Mouse (Mus musculus) MEL (cell line): ENCODE measurements around the gene Krt26. TPM values are rescaled to one million over a fixed set of nuclear protein-coding genes. Genes with fewer than 3 reads are reported as not detected.

Experiments used
- DNase-seq: peaks from one replicate; pipeline ENCODE4 v3.0.0; 2011; ENCODE audit warnings: low read depth, low spot score
- H3K27ac ChIP-seq: 2 replicates; pipeline ENCODE4 v1.5.1; 2012; ENCODE audit warnings: low read depth, mild to moderate bottlenecking, control low read depth, low read length, moderate library complexity; ENCODE audit not compliant: control insufficient read depth
- H3K27me3 ChIP-seq, 2 experiments: fragments of 150-350 bp in 1 of 2; sonication (generic) in 1 of 2; 2 replicates each; pipeline ENCODE4 v1.6.1; 2012; ENCODE audit warnings: low read length in 2 of 2, mild to moderate bottlenecking in 2 of 2, improper control_type of control experiment in 1 of 2, moderate library complexity in 1 of 2; ENCODE audit not compliant: insufficient read depth in 2 of 2, control insufficient read depth in 1 of 2
- H3K36me3 ChIP-seq, 2 experiments: 2 replicates each; pipeline ENCODE4 v1.6.1; 2012 to 2014; ENCODE audit warnings: low read length in 2 of 2, improper control_type of control experiment in 1 of 2, inconsistent platforms in 1 of 2, mild to moderate bottlenecking in 1 of 2; ENCODE audit not compliant: insufficient read depth in 2 of 2, control insufficient read depth in 1 of 2
- H3K4me1 ChIP-seq, 2 experiments: fragments of 150-350 bp in 1 of 2; sonication (generic) in 1 of 2; 2 replicates each; pipeline ENCODE4 v1.6.1; 2012; ENCODE audit warnings: low read length in 2 of 2, improper control_type of control experiment in 1 of 2, mild to moderate bottlenecking in 1 of 2; ENCODE audit not compliant: insufficient read depth in 2 of 2, control insufficient read depth in 1 of 2
- H3K4me3 ChIP-seq, 2 experiments: fragments of 150-350 bp in 1 of 2; sonication (generic) in 1 of 2; 2 replicates each; pipeline ENCODE4 v1.5.1; 2012; ENCODE audit warnings: low read depth in 2 of 2, low read length in 2 of 2, mild to moderate bottlenecking in 2 of 2, moderate library complexity in 2 of 2, control low read depth in 1 of 2, improper control_type of control experiment in 1 of 2; ENCODE audit not compliant: control insufficient read depth in 1 of 2, insufficient read depth in 1 of 2
- H3K79me2 ChIP-seq: 2 replicates; pipeline ENCODE4 v1.6.1; 2012; ENCODE audit warnings: mild to moderate bottlenecking, low read length, moderate library complexity; ENCODE audit not compliant: control insufficient read depth, poor library complexity, insufficient read depth
- H3K9ac ChIP-seq: 2 replicates; pipeline ENCODE4 v1.6.1; 2012; ENCODE audit warnings: low read depth, mild to moderate bottlenecking, control low read depth, low read length, moderate library complexity; ENCODE audit not compliant: control insufficient read depth, poor library complexity, severe bottlenecking
- H3K9me3 ChIP-seq: fragments of 150-350 bp; sonication (generic); replicated peaks from 2 replicates; pipeline ENCODE4 v1.6.1; 2012; ENCODE audit warnings: mild to moderate bottlenecking, low read length, improper control_type of control experiment, moderate library complexity; ENCODE audit not compliant: insufficient read depth
- CTCF ChIP-seq, 3 experiments: IDR thresholded peaks in 2 of 3; conservative IDR thresholded peaks in 1 of 3; 2 replicates each; pipeline ENCODE4 v1.5.1; 2011 to 2012; ENCODE audit warnings: low read length in 3 of 3, low read depth in 2 of 3, mild to moderate bottlenecking in 2 of 3, improper control_type of control experiment in 1 of 3, inconsistent platforms in 1 of 3, mixed read lengths in 1 of 3, moderate library complexity in 1 of 3; ENCODE audit not compliant: control insufficient read depth in 1 of 3, insufficient read depth in 1 of 3, poor library complexity in 1 of 3, severe bottlenecking in 1 of 3
- ETS1 ChIP-seq: IDR thresholded peaks from 2 replicates; pipeline ENCODE4 v1.6.1; 2012; ENCODE audit warnings: low read depth, mild to moderate bottlenecking, inconsistent platforms, low read length, improper control_type of control experiment, moderate library complexity
- GATA1 ChIP-seq: IDR thresholded peaks from 2 replicates; pipeline ENCODE4 v1.6.1; 2011; ENCODE audit warnings: low read depth, low read length, improper control_type of control experiment
- HCFC1 ChIP-seq: IDR thresholded peaks from 2 replicates; pipeline ENCODE4 v1.6.1; 2012; ENCODE audit warnings: low read depth, mild to moderate bottlenecking, inconsistent platforms, low read length, improper control_type of control experiment, moderate library complexity
- JUND ChIP-seq: IDR thresholded peaks from 2 replicates; pipeline ENCODE4 v1.6.1; 2011; ENCODE audit warnings: low read depth, mild to moderate bottlenecking, improper control_type of control experiment, low read length
- KAT2A ChIP-seq: conservative IDR thresholded peaks from 2 replicates; pipeline ENCODE4 v1.6.1; 2012; ENCODE audit warnings: low read depth, low read length, improper control_type of control experiment, inconsistent platforms
- MAX ChIP-seq: IDR thresholded peaks from 2 replicates; pipeline ENCODE4 v1.6.1; 2011; ENCODE audit warnings: low read length, improper control_type of control experiment
- NELFE ChIP-seq: IDR thresholded peaks from 2 replicates; pipeline ENCODE4 v1.6.1; 2011; ENCODE audit warnings: low read depth, low read length, improper control_type of control experiment
- POLR2AphosphoS2 ChIP-seq: IDR thresholded peaks from 2 replicates; pipeline ENCODE4 v1.6.1; 2011; ENCODE audit warnings: low read length, improper control_type of control experiment
- POLR2AphosphoS5 ChIP-seq: IDR thresholded peaks from 2 replicates; pipeline ENCODE4 v1.6.1; 2012; ENCODE audit warnings: low read depth, borderline replicate concordance, mild to moderate bottlenecking, inconsistent platforms, low read length, moderate library complexity, mixed read lengths
- RAD21 ChIP-seq: IDR thresholded peaks from 2 replicates; pipeline ENCODE4 v1.6.1; 2011; ENCODE audit warnings: mild to moderate bottlenecking, low read depth, low read length, improper control_type of control experiment
- RCOR1 ChIP-seq: IDR thresholded peaks from 2 replicates; pipeline ENCODE4 v1.6.1; 2012; ENCODE audit warnings: low read depth, mild to moderate bottlenecking, inconsistent platforms, low read length, improper control_type of control experiment
- SIN3A ChIP-seq: IDR thresholded peaks from 2 replicates; pipeline ENCODE4 v1.6.1; 2012; ENCODE audit warnings: low read length, improper control_type of control experiment, inconsistent platforms
- SMC3 ChIP-seq: IDR thresholded peaks from 2 replicates; pipeline ENCODE4 v1.6.1; 2011; ENCODE audit warnings: low read depth, low read length, improper control_type of control experiment
- USF1 ChIP-seq: IDR thresholded peaks from 2 replicates; pipeline ENCODE4 v1.6.1; 2014; ENCODE audit warnings: low read depth, mild to moderate bottlenecking, inconsistent platforms, low read length, improper control_type of control experiment, moderate library complexity
- ZKSCAN1 ChIP-seq: IDR thresholded peaks from 2 replicates; pipeline ENCODE4 v1.6.1; 2012; ENCODE audit warnings: low read depth, mild to moderate bottlenecking, inconsistent platforms, low read length, improper control_type of control experiment, moderate library complexity
- polyA plus RNA-seq, 2 experiments: library from polyadenylated mRNA; stranded (reverse) in 1 of 2; unstranded in 1 of 2; fragments of >175 nt in 1 of 2; fragments of >200 nt in 1 of 2; gene quantifications; 2 replicates each; pipeline versions ENCODE4 v1.2.1 to v1.2.4; 2012; ENCODE audit warnings: low replicate concordance in 2 of 2, low read depth in 1 of 2; ENCODE audit not compliant: insufficient read length in 2 of 2, insufficient read depth in 1 of 2, missing spikeins in 1 of 2
- total RNA-seq: library from RNA; depleted of rRNA; stranded (reverse); fragments of 300-350 nt; gene quantifications from 2 replicates; pipeline ENCODE4 v1.2.3, GENCODE M21; 2012

Gene Krt26
- total and polyA plus RNA-seq, 3 experiments: not detected

GRCm38 (mm10) chr11:99295039-99295438 is 42.7 kb downstream of the Krt26 start:
- Histone ChIP-seq H3K27ac (no peak overlapping the region), H3K36me3 (no peaks in the 10 kb centered on the region), H3K9ac (no peak overlapping the region), H3K9me3 (no peaks in the 10 kb centered on the region), H3K27me3 (peaks cover 0 to 18% of the 10 kb centered on the region in 2 experiments; a peak in 3 of 4 replicates), H3K79me2 (no peaks in the 10 kb centered on the region), H3K4me3 (no peak overlapping the region), H3K4me1 (no peaks in the 10 kb centered on the region)
- TF ChIP-seq POLR2AphosphoS2 (no peak), KAT2A (no peak), HCFC1 (no peak), USF1 (no peak), ETS1 (no peak), JUND (no peak), MAX (no peak), RAD21 (peak; percentile 21), POLR2AphosphoS5 (no peak), CTCF (IDR thresholded peaks at IDR 0.05 in 2 of 3, conservative IDR thresholded peaks at IDR 0.05 in 1 of 3; ENCODE audit: control insufficient read depth in 1 of 3, insufficient read depth in 1 of 3, low read depth in 2 of 3, low read length in 3 of 3, poor library complexity in 1 of 3, severe bottlenecking in 1 of 3) (peak in 1 of 3 experiments; percentile 27; a peak in 2 of 6 replicates), SMC3 (peak; percentile 28; the same call in 1 of the 2 replicates)
- DNase-seq: no peak

DNA sequence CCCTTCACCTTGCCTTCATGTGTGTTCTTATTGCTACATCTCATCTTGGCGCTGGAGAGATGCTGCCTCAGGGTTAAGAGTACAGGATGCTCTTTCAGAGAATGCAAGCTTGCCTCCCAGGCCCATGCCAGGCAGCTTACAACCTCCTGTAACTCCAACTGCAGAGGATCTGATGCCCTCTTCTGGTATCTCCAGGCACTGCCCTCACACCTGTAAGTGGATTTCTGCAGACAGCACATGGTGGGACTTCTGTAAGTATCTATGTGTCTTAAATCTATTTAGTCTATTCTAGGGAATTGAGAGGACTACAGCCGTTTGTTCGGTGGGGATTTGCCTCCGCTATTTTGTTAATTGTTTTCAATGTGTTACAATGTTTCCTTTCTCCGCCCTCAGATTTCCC is 44.9 kb downstream of the Krt26 start:
- DNase-seq: peak; percentile 43
- TF ChIP-seq RCOR1 (no peak), RAD21 (peak; percentile 29), SIN3A (no peak), GATA1 (no peak), NELFE (no peak), CTCF (IDR thresholded peaks at IDR 0.05 in 2 of 3, conservative IDR thresholded peaks at IDR 0.05 in 1 of 3; ENCODE audit: control insufficient read depth in 1 of 3, insufficient read depth in 1 of 3, low read depth in 2 of 3, low read length in 3 of 3, poor library complexity in 1 of 3, severe bottlenecking in 1 of 3) (peak; percentile 36 to 58 (median 49)), SMC3 (peak; percentile 58), HCFC1 (no peak), ZKSCAN1 (no peak)
- H3K4me3 ChIP-seq: no peak overlapping the region
- no peaks in the 10 kb centered on the region for H3K36me3 ChIP-seq
- H3K27me3 ChIP-seq: peaks cover 0 to 11% of the 10 kb centered on the region in 2 experiments; a peak in 3 of 4 replicates
- H3K27ac ChIP-seq: no peak overlapping the region
- no peaks in the 10 kb centered on the region for H3K79me2 ChIP-seq
- no peak overlapping the region for H3K9ac ChIP-seq
- no peaks in the 10 kb centered on the region for H3K4me1 ChIP-seq
- H3K9me3 ChIP-seq: no peaks in the 10 kb centered on the region
